Mouse (Mus musculus): ENCODE measurements around the gene Trnp1.

DNA sequence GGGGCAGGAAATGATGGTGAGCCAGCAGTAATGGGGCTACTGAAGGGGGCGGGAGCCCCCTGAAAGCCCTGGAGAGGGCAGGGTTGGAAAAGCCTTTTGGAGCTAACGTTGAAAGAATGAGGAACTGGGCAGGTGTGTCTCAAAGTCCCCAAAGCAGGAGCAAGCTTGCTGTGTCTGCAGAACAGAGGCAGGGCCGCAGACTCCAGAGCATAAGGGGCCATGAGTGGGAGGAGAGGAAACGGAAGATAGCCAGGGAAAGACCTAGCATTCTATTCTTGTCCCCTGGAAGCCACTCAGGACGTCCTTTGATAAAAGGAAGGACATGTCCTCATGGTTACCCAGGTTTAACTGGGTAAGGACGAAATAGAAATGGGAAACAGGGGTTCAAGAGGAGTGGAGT lies 35.2 kb downstream of the Trnp1 start:
- TF ChIP-seq CTCF (IDR thresholded peaks at IDR 0.05 in 2 of 3, conservative IDR thresholded peaks at IDR 0.05 in 1 of 3; ENCODE audit: control insufficient read depth in 1 of 3, insufficient read depth in 1 of 3, low read depth in 2 of 3, low read length in 3 of 3, poor library complexity in 1 of 3, severe bottlenecking in 1 of 3) (no peak), NRF1 (IDR thresholded peaks at IDR 0.05; ENCODE audit: insufficient read depth, low read depth, low read length, poor library complexity, severe bottlenecking) (no peak), POLR2A (IDR thresholded peaks at IDR 0.05; ENCODE audit: control insufficient read depth in 1 of 2, insufficient read depth in 1 of 2, low read depth in 1 of 2, low read length in 2 of 2, poor library complexity in 1 of 2) (no peak), POLR2AphosphoS5 (IDR thresholded peaks at IDR 0.05; ENCODE audit: borderline replicate concordance, low read depth, low read length) (no peak), E2F4 (IDR thresholded peaks at IDR 0.05; ENCODE audit: borderline replicate concordance, low read depth, low read length) (no peak)

All from MEL (cell line).